Mouse (Mus musculus) spleen, adult 2 months (tissue): ENCODE results near the gene Myo1d. TPM values are rescaled to one million over a fixed set of nuclear protein-coding genes. Genes with fewer than 3 reads are reported as not detected.
A peak's percentile ranks its signal among the peaks of the same experiment; 100 is the strongest.
"Not testable (repeated sequence)": the region's sequence is repeated elsewhere in the genome, so short reads cannot be mapped to it uniquely, and the experiment has no call there.

Experiments used
- DNase-seq, 2 experiments: peaks; one replicate each; pipeline versions ENCODE4 v3.0.0 to v3.0.0-alpha.2; 2012 to 2021; ENCODE audit warnings: low spot score in 2 of 2, low read depth in 1 of 2
- H3K27ac ChIP-seq: fragments of 200-500 bp; 2 replicates; pipeline ENCODE4 v1.5.1; 2012; ENCODE audit warnings: low read length, inconsistent platforms; ENCODE audit not compliant: insufficient read depth
- H3K27me3 ChIP-seq: fragments of 200-500 bp; 2 replicates; pipeline ENCODE4 v1.6.1; 2012; ENCODE audit warnings: mild to moderate bottlenecking, moderate library complexity, low read length, inconsistent platforms; ENCODE audit not compliant: control insufficient read depth, insufficient read depth
- H3K36me3 ChIP-seq: fragments of 200-500 bp; 2 replicates; pipeline ENCODE4 v1.6.1; 2012; ENCODE audit warnings: mild to moderate bottlenecking, low read length, inconsistent platforms; ENCODE audit not compliant: control insufficient read depth, insufficient read depth
- H3K4me1 ChIP-seq: fragments of 200-500 bp; 2 replicates; pipeline ENCODE4 v1.6.1; 2011; ENCODE audit warnings: inconsistent platforms; ENCODE audit not compliant: control insufficient read depth, insufficient read depth, insufficient read length
- H3K4me3 ChIP-seq: fragments of 200-500 bp; 2 replicates; pipeline ENCODE4 v1.5.1; 2011; ENCODE audit warnings: mild to moderate bottlenecking, inconsistent platforms; ENCODE audit not compliant: insufficient read depth, insufficient read length; ENCODE audit errors: extremely low read depth
- CTCF ChIP-seq: fragments of 200-500 bp; IDR thresholded peaks from 2 replicates; pipeline ENCODE4 v1.5.1; 2011; ENCODE audit warnings: mild to moderate bottlenecking, inconsistent platforms; ENCODE audit not compliant: insufficient read depth, insufficient read length, insufficient replicate concordance; ENCODE audit errors: extremely low read depth
- POLR2A ChIP-seq: fragments of 200-500 bp; IDR thresholded peaks from 2 replicates; pipeline ENCODE4 v1.6.1; 2011; ENCODE audit warnings: low read depth, low read length, inconsistent platforms
- WGBS: fragments of 180-500 bp; shearing (Covaris S2); methylation state at CpG from one replicate; pipeline ENCODE4 v1.1.7; 2018; 5-methylcytosine and 5-hydroxymethylcytosine counted together
- polyA plus RNA-seq: library from polyadenylated mRNA; depleted of rRNA; stranded (reverse); fragments of >200 nt; gene quantifications from 2 replicates; pipeline ENCODE4 v1.2.3, GENCODE M21; 2012

Myo1d gene
- polyA plus RNA-seq, 1 experiment: 6.2 TPM

DNA sequence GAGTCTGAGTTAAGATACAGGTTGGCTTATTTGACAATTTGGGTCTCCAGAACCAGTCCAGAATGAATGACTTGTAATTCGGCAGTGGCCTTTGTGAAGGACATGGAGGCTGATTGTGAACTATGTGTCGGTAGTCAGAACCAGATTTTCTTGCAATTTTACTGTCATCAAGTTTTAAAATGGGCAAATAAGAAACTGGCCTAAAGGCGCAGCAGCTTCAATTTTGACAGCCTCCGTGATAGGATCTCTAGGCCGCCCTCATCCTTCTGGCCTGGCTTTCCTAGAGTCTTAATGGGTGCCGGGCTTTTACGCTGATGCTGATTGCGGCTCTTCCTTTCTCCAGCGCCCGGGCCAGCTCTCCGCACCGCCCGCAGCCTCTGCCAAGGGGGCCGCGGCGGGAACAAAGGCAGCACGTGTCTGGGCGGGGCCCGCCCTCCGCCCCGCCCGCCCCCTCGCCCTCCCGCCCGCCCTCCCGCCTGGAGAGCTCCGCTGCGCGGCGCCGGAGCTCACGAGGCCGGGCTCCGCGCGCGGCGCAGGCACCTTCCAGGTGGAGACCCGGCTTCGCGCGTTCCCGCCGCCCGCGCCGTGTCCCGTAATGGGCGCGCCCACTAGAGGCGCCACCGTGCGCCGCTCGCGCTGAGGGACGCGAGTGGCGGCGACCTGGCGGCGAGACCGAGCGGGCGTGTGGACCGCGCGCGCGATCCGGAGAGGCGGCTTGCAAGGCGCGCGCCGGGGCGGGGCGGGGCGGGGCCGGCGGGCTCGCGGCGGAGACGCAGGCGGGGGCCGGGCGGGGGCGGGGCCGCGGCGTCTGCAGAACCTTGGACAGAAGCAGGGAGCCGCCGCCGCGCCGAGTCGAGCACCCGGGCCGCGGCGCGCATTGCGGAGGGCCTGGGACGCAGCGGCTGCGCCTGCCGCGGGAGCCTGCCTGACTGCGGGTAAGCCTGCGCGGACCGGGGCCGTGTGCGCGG, 303.3 kb downstream of the Myo1d start, which contains the start of gene Cdk5r1:
TSS of gene Cdk5r1 (plus strand) at position 802 of the 968 bp plus-strand sequence.
- peak; percentile 80 for DNase-seq
- H3K4me1 ChIP-seq: peaks cover 10% of the 10 kb centered on the region
- 3% methylated on average over 80 of the region's 116 CpGs for WGBS
- H3K27ac ChIP-seq: peak within 1 kb of the TSS; percentile 42; the same call in 1 of the 2 replicates
- TF ChIP-seq POLR2A (no peak), CTCF (peak; percentile 52; the same call in 1 of the 2 replicates)
- H3K36me3 ChIP-seq: peaks cover 8% of the 10 kb centered on the region
- peak within 1 kb of the TSS; percentile 85 for H3K4me3 ChIP-seq
- H3K27me3 ChIP-seq: no peaks in the 10 kb centered on the region

DNA sequence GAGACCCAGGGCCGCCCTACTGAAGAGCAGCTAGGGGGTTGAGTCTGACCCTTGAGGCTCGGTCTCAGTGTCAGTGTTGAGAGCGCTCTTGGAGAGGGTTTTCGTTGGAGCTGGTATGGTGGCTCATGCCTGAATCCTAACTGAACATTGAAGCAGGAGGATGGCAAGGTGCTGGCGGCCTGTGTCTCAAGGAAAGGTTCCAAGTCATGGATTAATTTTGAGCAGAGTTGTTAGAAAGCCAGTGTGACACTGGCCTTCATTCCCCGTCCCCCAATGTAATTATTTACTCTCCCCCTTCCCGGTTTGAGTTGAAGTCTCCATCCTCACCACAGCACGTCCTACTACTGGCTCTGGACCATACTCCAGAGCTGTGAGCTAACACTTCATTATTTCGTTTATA, 304.3 kb downstream of the Myo1d start:
- peaks cover 10% of the 10 kb centered on the region for H3K4me1 ChIP-seq
- H3K27me3 ChIP-seq: no peaks in the 10 kb centered on the region
- TF ChIP-seq CTCF (no peak), POLR2A (no peak)
- peaks cover 13% of the 10 kb centered on the region for H3K36me3 ChIP-seq
- WGBS: 93% methylated on average over 9 of the region's 9 CpGs
- H3K27ac ChIP-seq: no peak overlapping the region
- no peak overlapping the region for H3K4me3 ChIP-seq
- DNase-seq: no peak

DNA sequence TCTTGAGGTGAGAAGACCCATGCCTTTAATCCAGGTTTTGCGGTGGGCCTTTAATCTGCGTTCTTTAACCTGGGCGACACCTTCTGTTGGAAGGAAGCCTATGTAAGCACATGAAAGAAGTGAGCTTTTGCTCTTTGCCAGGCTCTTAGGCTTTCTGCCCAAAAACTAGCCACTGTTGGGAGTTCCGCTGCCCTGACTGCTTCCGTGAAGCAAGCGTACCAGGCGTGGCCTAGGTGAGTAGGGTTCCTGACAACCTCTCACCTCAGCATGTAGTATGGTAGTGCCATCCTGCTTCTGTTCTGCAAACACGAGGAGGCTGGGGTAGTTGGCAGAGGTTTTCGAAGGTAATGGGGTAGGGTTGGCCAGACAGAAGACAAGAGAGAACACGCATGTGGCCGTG, 305.0 kb downstream of the Myo1d start:
- Histone ChIP-seq H3K27ac (no peak overlapping the region), H3K4me1 (peaks cover 10% of the 10 kb centered on the region), H3K27me3 (no peaks in the 10 kb centered on the region), H3K36me3 (peaks cover 19% of the 10 kb centered on the region), H3K4me3 (no peak overlapping the region)
- 97% methylated on average over 11 of the region's 11 CpGs for WGBS
- DNase-seq: no peak
- TF ChIP-seq CTCF: no peak
- no peak for TF ChIP-seq POLR2A

GRCm38 (mm10) chr11:80474175-80474691, 305.6 kb downstream of the Myo1d start:
- WGBS: 28% methylated on average over 2 of the region's 2 CpGs
- DNase-seq: no peak
- peaks cover 23% of the 10 kb centered on the region for H3K36me3 ChIP-seq

DNA sequence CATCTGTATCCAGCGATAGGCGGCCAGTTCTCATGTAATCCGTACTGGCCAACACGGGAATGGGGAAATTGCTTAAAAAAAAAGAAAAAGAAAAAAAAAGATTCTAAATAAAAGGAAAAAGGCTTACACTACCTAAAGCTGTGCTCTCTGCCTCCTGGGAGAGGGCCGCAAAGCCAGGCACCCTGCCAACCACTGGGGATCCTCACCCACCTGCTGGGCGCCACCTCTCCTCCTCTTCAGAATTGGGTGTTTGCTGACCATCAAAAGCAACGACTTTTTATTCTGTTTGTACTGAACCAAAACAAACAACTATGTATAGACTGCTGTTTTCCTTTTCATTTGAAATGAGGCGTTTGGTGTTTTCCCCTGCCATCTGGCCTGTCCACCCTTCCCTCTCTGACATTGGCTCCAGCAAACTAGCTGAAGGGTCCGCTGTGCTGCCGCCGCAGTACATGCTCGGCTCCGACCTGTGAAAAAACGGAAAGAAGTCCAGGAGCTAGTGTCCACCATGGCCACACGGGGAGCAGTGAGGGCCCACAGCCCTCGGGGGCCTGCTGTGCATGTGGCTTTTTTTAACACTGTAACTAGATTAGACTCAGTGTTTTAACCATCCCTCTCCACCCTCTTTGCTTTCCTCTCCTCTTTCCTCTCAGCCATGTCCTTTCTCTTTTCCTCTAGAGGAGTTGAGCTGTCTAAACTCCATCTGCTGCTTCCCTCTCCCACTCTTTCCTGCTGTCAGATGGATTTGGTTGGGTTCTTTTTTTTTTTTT, 307.8 kb downstream of the Myo1d start:
- Histone ChIP-seq H3K4me1 (no peaks in the 10 kb centered on the region), H3K36me3 (peaks cover 37% of the 10 kb centered on the region), H3K27me3 (no peaks in the 10 kb centered on the region), H3K4me3 (no peak overlapping the region), H3K27ac (no peak overlapping the region)
- TF ChIP-seq CTCF (no peak), POLR2A (no peak)
- 91% methylated on average over 16 of the region's 16 CpGs for WGBS
- DNase-seq: no peak

More at GRCm38 (mm10) chr11:80474175-80474691, 305.6 kb downstream of the Myo1d start:
- peaks cover 10% of the 10 kb centered on the region for H3K4me1 ChIP-seq
- no peak overlapping the region for H3K4me3 ChIP-seq
- TF ChIP-seq POLR2A: no peak
- TF ChIP-seq CTCF: peak; percentile 34; the same call in 1 of the 2 replicates
- H3K27ac ChIP-seq: no peak overlapping the region
- no peaks in the 10 kb centered on the region for H3K27me3 ChIP-seq

- DNase-seq: not testable (repeated sequence)
- WGBS: 91% methylated on average over 4 of the region's 4 CpGs
Measured at GRCm38 (mm10) chr11:80463605-80464130, 316.2 kb downstream of the Myo1d start.

GRCm38 (mm10) chr11:80453198-80453597, 326.6 kb downstream of the Myo1d start:
- DNase-seq: no peak
- Histone ChIP-seq H3K36me3 (peaks cover 12% of the 10 kb centered on the region), H3K4me1 (no peaks in the 10 kb centered on the region), H3K27me3 (no peaks in the 10 kb centered on the region), H3K27ac (no peak overlapping the region), H3K4me3 (no peak overlapping the region)
- WGBS: 85% methylated on average over 1 of the region's 1 CpGs
- TF ChIP-seq POLR2A (no peak), CTCF (no peak)

More at GRCm38 (mm10) chr11:80463605-80464130, 316.2 kb downstream of the Myo1d start:
- H3K27me3 ChIP-seq, H3K4me3 ChIP-seq, H3K4me1 ChIP-seq, H3K27ac ChIP-seq: not testable (repeated sequence)
- H3K36me3 ChIP-seq: peaks cover 45% of the 10 kb centered on the region
